Mouse (Mus musculus) spleen, embryonic (tissue): Measurements from ENCODE around the gene Chrm5.

Source experiments
- CTCF ChIA-PET: fragments of 350-600 bp; sonication (Branson Sonifier 250); formaldehyde crosslinking; loops from one replicate; lab custom pipeline; 2022; lab: Charles Lee

Chrm5 gene

GRCm38 (mm10) chr2:112430403-112430802 is 50.2 kb downstream of the Chrm5 start:
- CTCF ChIA-PET = no interaction called here

GRCm38 (mm10) chr2:112429665-112430064 is 50.9 kb downstream of the Chrm5 start:
- CTCF ChIA-PET = no interaction called here
